Mouse (Mus musculus) lung, postnatal 0 days (tissue): ENCODE data around the gene Dntt. TPM values are rescaled to one million over a fixed set of nuclear protein-coding genes. Genes with fewer than 3 reads are reported as not detected.

ENCODE experiments used
- ATAC-seq: fragments of 200-750 bp; cut with Nextera tagmentation; 2 replicates; pipeline ENCODE4 v1.8.0; 2017; ENCODE audit warnings: moderate library complexity
- DNase-seq: peaks from one replicate; pipeline ENCODE4 v3.0.0-alpha.2; 2016; ENCODE audit warnings: low spot score
- H3K27ac ChIP-seq: fragments of 300-500 bp; sonication (generic); 2 replicates; pipeline ENCODE4 v1.5.1; 2014; ENCODE audit warnings: antibody characterized with exemption, mild to moderate bottlenecking, low read length, mixed read lengths
- H3K27me3 ChIP-seq: fragments of 300-500 bp; sonication (generic); replicated peaks from 2 replicates; pipeline ENCODE4 v1.6.1; 2014; ENCODE audit warnings: low read length, mixed read lengths; ENCODE audit not compliant: insufficient read depth
- H3K36me3 ChIP-seq: fragments of 300-500 bp; sonication (generic); 2 replicates; pipeline ENCODE4 v1.6.1; 2014; ENCODE audit warnings: low read length, mixed read lengths; ENCODE audit not compliant: insufficient read depth
- H3K4me1 ChIP-seq: fragments of 300-500 bp; sonication (generic); 2 replicates; pipeline ENCODE4 v1.6.1; 2014; ENCODE audit warnings: antibody characterized with exemption, low read depth, low read length, mixed read lengths; ENCODE audit not compliant: insufficient read depth
- H3K4me2 ChIP-seq: fragments of 300-500 bp; sonication (generic); replicated peaks from 2 replicates; pipeline ENCODE4 v1.6.1; 2014; ENCODE audit warnings: low read depth, mild to moderate bottlenecking, low read length, moderate library complexity, mixed read lengths
- H3K4me3 ChIP-seq: fragments of 300-500 bp; sonication (generic); 2 replicates; pipeline ENCODE4 v1.5.1; 2014; ENCODE audit warnings: low read depth, low read length
- H3K9ac ChIP-seq: fragments of 300-500 bp; sonication (generic); replicated peaks from 2 replicates; pipeline ENCODE4 v1.6.1; 2014; ENCODE audit warnings: low read depth, mild to moderate bottlenecking
- H3K9me3 ChIP-seq: fragments of 300-500 bp; sonication (generic); 2 replicates; pipeline ENCODE4 v1.6.1; 2016; ENCODE audit warnings: low read length, mixed read lengths
- CTCF ChIP-seq: IDR thresholded peaks from 2 replicates; pipeline ENCODE4 v1.5.1; 2016; ENCODE audit warnings: antibody characterized with exemption, mild to moderate bottlenecking
- EP300 ChIP-seq: IDR thresholded peaks from 2 replicates; pipeline ENCODE4 v1.6.1; 2016; ENCODE audit warnings: antibody characterized with exemption, mild to moderate bottlenecking, control low read depth
- WGBS: fragments of 180-500 bp; shearing (Covaris S2); extraction: QIAGEN DNeasy Blood & Tissue Kit; methylation state at CpG from one replicate; pipeline ENCODE4 v1.1.7; 2014; 5-methylcytosine and 5-hydroxymethylcytosine counted together
- polyA plus RNA-seq: library from polyadenylated mRNA; unstranded; fragments of >200 nt; fragmentation: Nextera tagmentation; extraction: Ambion mirVana; gene quantifications from 2 replicates; pipeline ENCODE4 v1.2.1, GENCODE M21; 2015

The Dntt gene
- polyA plus RNA-seq, 1 experiment from 2014 or later, result not detected

DNA sequence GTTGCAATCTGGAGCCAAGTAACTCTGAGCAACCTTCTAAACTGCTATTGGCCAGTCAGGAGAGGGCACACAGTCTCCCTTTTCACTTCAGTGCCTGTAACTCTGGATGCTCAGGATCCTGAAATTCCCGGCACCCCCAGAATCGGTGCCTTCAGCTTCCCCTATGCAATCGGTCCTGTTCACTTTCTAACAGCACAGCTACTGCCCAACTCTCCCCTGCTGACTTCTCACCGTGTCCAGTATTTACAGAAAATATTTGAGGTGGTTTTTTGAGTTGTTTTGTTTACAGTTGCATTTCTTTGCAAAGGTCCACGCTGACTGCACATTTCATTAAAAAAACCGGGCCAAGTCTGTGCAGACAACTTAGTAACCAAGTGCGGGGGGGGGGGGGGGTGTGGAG lies 37.4 kb upstream of the Dntt start:
- TF ChIP-seq EP300, result no peak
- TF ChIP-seq CTCF, result no peak

DNA sequence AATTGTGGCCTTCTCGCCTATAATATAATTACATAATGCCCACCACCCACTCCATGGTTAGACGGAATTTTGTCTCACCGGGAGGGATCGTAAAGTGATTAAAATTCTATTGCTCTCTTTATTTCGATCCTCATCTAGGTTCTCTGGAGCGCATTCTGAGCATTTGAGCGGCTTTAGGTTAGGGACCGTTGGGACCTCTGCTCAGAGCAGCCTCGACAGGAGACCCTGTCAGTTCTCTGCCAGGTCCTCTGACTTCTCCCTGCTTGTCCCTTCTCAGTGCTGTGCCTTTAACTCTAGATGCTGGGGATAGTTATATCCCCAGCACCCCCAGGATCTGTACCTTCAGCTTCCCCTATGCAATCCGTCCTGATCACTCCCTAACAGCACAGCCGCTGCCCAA lies 37.0 kb upstream of the Dntt start:
- TF ChIP-seq CTCF (no peak), EP300 (no peak)
- Histone ChIP-seq H3K9ac (no peak overlapping the region), H3K9me3 (no peaks in the 10 kb centered on the region), H3K4me2 (no peak overlapping the region), H3K36me3 (no peaks in the 10 kb centered on the region), H3K27me3 (no peaks in the 10 kb centered on the region), H3K27ac (no peak overlapping the region), H3K4me3 (no peak overlapping the region), H3K4me1 (no peaks in the 10 kb centered on the region)
- ATAC-seq (no peak), DNase-seq (no peak)
- 74% methylated on average over 11 of the region's 11 CpGs for WGBS

More for the DNA sequence above, 37.4 kb upstream of the Dntt start:
- WGBS, result 73% methylated on average over 7 of the region's 7 CpGs
- DNase-seq (no peak), ATAC-seq (no peak)
- H3K4me2 ChIP-seq, result no peak overlapping the region
- no peak overlapping the region for H3K27ac ChIP-seq
- H3K4me3 ChIP-seq, result no peak overlapping the region
- no peaks in the 10 kb centered on the region for H3K9me3 ChIP-seq
- no peaks in the 10 kb centered on the region for H3K36me3 ChIP-seq
- H3K4me1 ChIP-seq, result no peaks in the 10 kb centered on the region
- H3K9ac ChIP-seq, result no peak overlapping the region
- no peaks in the 10 kb centered on the region for H3K27me3 ChIP-seq

DNA sequence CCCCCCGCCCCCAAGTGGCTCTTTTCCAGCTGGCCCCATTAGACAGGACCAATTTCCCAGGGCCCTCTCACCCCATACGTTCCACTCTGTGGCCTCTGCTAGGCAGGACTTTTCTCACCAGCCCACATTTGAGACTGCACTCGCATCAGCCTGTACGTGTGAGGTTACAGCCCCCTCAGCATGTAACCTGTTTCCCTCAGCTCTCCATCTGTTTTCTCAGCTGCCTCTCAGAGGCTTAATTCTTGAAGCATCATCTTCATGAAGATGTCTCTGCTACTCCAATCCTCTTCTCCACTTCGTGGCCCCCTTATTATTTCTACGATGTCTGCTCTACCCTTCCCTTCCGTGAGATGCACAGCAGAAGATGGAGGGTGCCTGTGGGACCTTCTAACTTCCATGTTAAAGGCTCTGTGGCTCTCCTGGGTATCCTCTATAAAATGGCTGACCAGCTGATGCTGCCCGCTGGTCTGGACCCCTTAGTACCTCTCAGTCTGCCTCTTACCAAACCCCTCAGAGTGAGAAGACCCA lies 36.5 kb upstream of the Dntt start:
- WGBS, result 72% methylated on average over 8 of the region's 8 CpGs

DNA sequence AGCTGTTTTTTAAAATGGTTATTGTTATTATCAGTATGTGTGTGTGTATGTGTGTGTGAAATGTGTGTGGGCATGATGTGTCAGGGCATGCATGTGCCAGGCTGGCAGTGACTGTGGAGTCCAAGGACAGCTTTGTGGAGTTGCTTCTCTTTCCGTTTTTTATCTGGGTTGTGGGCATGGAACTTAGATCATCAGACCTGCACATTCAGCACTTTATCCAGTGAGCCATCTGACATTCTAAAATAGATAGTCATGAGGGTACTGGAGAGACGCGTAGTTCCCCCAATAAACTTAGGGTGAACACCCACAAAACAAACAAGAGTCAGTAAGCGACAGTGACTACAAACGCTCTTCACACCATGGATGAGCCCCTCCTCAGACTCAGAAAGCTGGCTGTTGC lies 35.7 kb upstream of the Dntt start:
- no peak for DNase-seq
- no peaks in the 10 kb centered on the region for H3K27me3 ChIP-seq
- H3K4me2 ChIP-seq, result no peak overlapping the region
- H3K4me1 ChIP-seq, result no peaks in the 10 kb centered on the region
- no peak for TF ChIP-seq CTCF
- TF ChIP-seq EP300, result no peak
- no peak for ATAC-seq
- WGBS, result 90% methylated on average over 5 of the region's 5 CpGs
- H3K27ac ChIP-seq, result no peak overlapping the region
- no peak overlapping the region for H3K9ac ChIP-seq
- no peaks in the 10 kb centered on the region for H3K9me3 ChIP-seq
- no peaks in the 10 kb centered on the region for H3K36me3 ChIP-seq
- H3K4me3 ChIP-seq, result no peak overlapping the region

More for the DNA sequence above, 36.5 kb upstream of the Dntt start:
- DNase-seq (no peak), ATAC-seq (no peak)
- no peak overlapping the region for H3K4me3 ChIP-seq
- H3K27ac ChIP-seq, result no peak overlapping the region
- no peaks in the 10 kb centered on the region for H3K4me1 ChIP-seq
- H3K9ac ChIP-seq, result no peak overlapping the region
- H3K27me3 ChIP-seq, result no peaks in the 10 kb centered on the region
- TF ChIP-seq EP300 (no peak), CTCF (no peak)
- no peaks in the 10 kb centered on the region for H3K36me3 ChIP-seq
- H3K4me2 ChIP-seq, result no peak overlapping the region
- H3K9me3 ChIP-seq, result no peaks in the 10 kb centered on the region

DNA sequence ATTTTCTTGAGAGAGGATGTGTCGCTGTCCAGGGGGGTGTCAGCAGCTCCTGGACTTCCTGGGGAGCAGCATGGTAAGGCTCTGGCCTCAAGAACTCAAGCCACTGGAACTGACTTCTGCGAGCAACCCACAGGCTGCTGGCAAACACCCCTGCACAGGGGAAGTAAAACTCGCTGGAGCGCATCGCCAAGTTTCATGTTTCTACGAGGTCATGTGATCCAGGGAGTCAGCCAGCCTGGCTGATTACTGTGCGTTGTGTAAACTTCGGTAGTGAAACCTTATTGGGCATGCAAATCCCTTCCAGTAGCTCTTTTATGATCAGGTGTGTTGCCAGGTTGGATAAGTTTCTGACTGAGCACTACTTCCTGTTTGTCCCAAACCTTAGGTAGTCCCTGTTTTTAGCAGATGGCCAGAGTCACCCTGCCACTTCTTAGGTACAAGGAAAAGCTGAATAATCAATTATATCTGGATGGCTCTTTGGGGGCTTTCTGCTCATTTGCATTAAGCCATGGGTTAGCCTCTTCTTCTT lies 35.0 kb upstream of the Dntt start, which contains the start of gene Blnk:
Gene Blnk (minus strand): TSS at position 479 of the 529 bp plus-strand sequence.
- Histone ChIP-seq H3K36me3 (no peaks in the 10 kb centered on the region), H3K4me1 (no peaks in the 10 kb centered on the region), H3K4me2 (no peak within 1 kb of the TSS), H3K27ac (no peak within 1 kb of the TSS), H3K4me3 (no peak within 1 kb of the TSS), H3K9me3 (no peaks in the 10 kb centered on the region), H3K27me3 (no peaks in the 10 kb centered on the region), H3K9ac (no peak within 1 kb of the TSS)
- TF ChIP-seq EP300 (no peak), CTCF (no peak)
- ATAC-seq (peak; percentile 63), DNase-seq (peak; percentile 64)
- WGBS, result 23% methylated on average over 8 of the region's 8 CpGs

DNA sequence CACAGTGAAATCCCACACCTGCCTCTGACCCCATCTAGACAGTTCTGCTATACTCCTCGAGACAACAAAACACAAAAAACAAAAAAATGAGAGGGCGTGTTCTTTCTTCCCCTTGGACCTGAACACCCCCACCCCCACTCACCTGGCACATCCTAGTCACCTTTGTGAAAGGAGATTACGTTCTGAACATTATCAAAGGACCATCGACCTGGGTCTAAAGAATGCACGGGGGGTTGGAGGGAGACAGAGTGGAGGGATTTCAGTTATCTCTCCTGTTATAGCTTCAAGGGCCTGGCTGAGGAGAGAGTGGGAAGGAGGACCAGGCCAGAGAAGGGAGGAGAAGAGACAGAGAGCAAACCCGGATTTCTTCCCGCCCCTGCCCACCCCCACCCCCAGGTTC lies 34.2 kb upstream of the Dntt start:
- TF ChIP-seq CTCF, result no peak
- no peak for TF ChIP-seq EP300
- H3K9ac ChIP-seq, result no peak overlapping the region
- H3K27me3 ChIP-seq, result no peaks in the 10 kb centered on the region
- no peaks in the 10 kb centered on the region for H3K9me3 ChIP-seq
- no peak overlapping the region for H3K4me3 ChIP-seq
- no peak for ATAC-seq
- DNase-seq, result no peak
- H3K36me3 ChIP-seq, result no peaks in the 10 kb centered on the region
- WGBS, result 50% methylated on average over 7 of the region's 7 CpGs
- H3K27ac ChIP-seq, result no peak overlapping the region
- H3K4me2 ChIP-seq, result no peak overlapping the region
- no peaks in the 10 kb centered on the region for H3K4me1 ChIP-seq
